Mouse (Mus musculus): ENCODE measurements around the gene Tubb2b. TPM values are rescaled to one million over a fixed set of nuclear protein-coding genes. Genes with fewer than 3 reads are reported as not detected.

Gene Tubb2b
- total and polyA plus RNA-seq, 2 experiments: 0.33 TPM; not detected in 1

DNA sequence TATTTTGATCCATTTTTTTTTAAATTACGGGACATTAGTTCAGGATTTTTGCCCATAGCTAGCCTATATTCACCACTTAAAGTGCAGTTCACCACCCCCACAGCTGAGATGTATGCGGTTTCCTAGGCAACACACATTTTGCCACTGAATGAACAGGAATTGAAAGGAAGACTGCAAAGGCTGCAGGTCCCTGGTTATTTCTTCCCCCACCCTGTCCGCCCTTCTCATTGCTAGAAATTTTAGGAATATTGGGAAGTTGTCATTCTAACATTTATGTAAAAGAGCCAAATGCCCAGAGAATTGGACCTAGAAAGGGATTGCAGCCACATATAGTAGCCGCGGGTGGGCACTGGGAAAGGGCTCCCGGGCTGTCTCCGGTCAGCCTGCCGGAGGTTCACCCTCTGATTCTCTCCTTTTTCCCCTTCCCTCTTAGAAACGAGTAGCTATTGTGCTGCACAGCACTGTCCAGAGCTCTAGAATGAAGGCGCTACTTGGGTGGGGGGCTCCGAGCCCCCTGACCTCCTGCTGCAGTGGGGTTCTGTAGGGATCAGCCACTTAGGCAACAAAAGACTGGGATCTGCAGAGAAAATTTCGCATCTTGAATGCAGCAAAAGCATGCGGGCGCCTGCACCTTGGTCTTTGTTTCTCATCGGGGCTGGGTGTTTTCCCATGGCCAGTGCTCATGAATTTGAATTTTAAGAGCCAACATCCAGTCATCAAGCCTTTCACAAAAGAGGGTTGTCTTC, 3.2 kb upstream of the Tubb2b start:
- no peak overlapping the region for H3K4me3 ChIP-seq (ENCODE audit: insufficient read depth, low read depth, low read length)
- TF ChIP-seq POLR2A (IDR thresholded peaks at IDR 0.05; ENCODE audit: extremely low read depth, insufficient read depth, low read length) (no peak), CTCF (IDR thresholded peaks at IDR 0.05; ENCODE audit: low read depth, low read length) (no peak)
- no peaks in the 10 kb centered on the region for H3K36me3 ChIP-seq (ENCODE audit: control insufficient read depth, insufficient read depth, low read length)
- DNase-seq (ENCODE audit: extremely low read depth, low read depth, low spot score): no peak
- 29% methylated on average over 15 of the region's 15 CpGs for WGBS
- no peak overlapping the region for H3K9ac ChIP-seq (ENCODE audit: low read depth, low read length)
- peaks cover 15% of the 10 kb centered on the region; the same call in 1 of the 2 replicates for H3K27me3 ChIP-seq (ENCODE audit: control insufficient read depth, insufficient read depth, low read length)
- peaks cover 8% of the 10 kb centered on the region; the same call in 1 of the 2 replicates for H3K4me1 ChIP-seq (ENCODE audit: control insufficient read depth, insufficient read depth, low read length)
- H3K27ac ChIP-seq (replicated peaks; ENCODE audit: insufficient read depth, low read depth, low read length): no peak overlapping the region
- no peaks in the 10 kb centered on the region for H3K79me2 ChIP-seq (ENCODE audit: control insufficient read depth, insufficient read depth, low read length)

DNA sequence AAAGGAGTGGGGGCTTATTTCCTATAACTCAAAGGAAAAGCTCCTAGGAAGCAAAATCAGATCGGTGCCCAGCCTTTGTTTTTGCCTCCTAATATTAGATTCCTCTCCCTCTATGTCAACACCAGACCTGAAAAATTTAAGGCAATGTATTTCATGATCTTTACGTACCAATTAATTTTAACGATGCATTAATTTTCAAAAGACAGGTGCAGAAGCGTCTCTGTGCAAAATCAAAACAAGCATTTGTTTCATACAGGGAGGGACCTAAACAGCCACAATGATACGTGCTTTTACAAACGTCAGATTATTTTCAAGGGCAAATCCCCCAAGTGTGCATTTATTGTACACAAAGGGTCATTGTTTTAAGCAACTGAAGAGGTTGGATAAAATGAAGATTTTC, 2.6 kb upstream of the Tubb2b start:
- Histone ChIP-seq H3K9ac (ENCODE audit: low read depth, low read length) (no peak overlapping the region), H3K27ac (replicated peaks; ENCODE audit: insufficient read depth, low read depth, low read length) (no peak overlapping the region), H3K36me3 (ENCODE audit: control insufficient read depth, insufficient read depth, low read length) (no peaks in the 10 kb centered on the region), H3K79me2 (ENCODE audit: control insufficient read depth, insufficient read depth, low read length) (no peaks in the 10 kb centered on the region), H3K4me3 (ENCODE audit: insufficient read depth, low read depth, low read length) (no peak overlapping the region), H3K27me3 (ENCODE audit: control insufficient read depth, insufficient read depth, low read length) (peaks cover 15% of the 10 kb centered on the region; the same call in 1 of the 2 replicates), H3K4me1 (ENCODE audit: control insufficient read depth, insufficient read depth, low read length) (peaks cover 8% of the 10 kb centered on the region; the same call in 1 of the 2 replicates)
- TF ChIP-seq POLR2A (IDR thresholded peaks at IDR 0.05; ENCODE audit: extremely low read depth, insufficient read depth, low read length) (no peak), CTCF (IDR thresholded peaks at IDR 0.05; ENCODE audit: low read depth, low read length) (no peak)
- WGBS: 49% methylated on average over 6 of the region's 6 CpGs
- no peak for DNase-seq (ENCODE audit: extremely low read depth, low read depth, low spot score)

DNA sequence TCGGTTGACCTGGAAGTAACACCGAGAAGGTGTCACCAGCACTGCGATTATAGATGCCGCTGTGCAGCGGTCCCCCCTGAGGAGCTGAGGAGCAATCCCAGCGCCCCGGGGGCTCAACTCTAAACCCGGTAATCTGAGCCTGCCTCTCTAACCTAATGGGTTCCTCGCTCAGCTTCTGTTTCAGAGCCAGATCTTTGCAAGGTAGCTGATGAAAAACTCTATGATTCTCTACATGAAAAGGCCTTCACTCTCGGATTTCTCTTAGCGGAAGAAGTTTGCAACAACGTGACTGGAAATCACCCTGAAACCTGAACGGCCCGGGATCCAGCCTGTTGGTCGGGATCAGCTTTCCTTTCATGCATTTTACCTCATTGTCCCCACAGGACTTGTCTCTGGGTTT, 2.0 kb upstream of the Tubb2b start:
- no peak for TF ChIP-seq POLR2A (IDR thresholded peaks at IDR 0.05; ENCODE audit: extremely low read depth, insufficient read depth, low read length)
- TF ChIP-seq CTCF (IDR thresholded peaks at IDR 0.05; ENCODE audit: low read depth, low read length): no peak
- Histone ChIP-seq H3K27me3 (ENCODE audit: control insufficient read depth, insufficient read depth, low read length) (peaks cover 15% of the 10 kb centered on the region; the same call in 1 of the 2 replicates), H3K36me3 (ENCODE audit: control insufficient read depth, insufficient read depth, low read length) (no peaks in the 10 kb centered on the region), H3K4me1 (ENCODE audit: control insufficient read depth, insufficient read depth, low read length) (peaks cover 8% of the 10 kb centered on the region; the same call in 1 of the 2 replicates), H3K79me2 (ENCODE audit: control insufficient read depth, insufficient read depth, low read length) (no peaks in the 10 kb centered on the region), H3K27ac (replicated peaks; ENCODE audit: insufficient read depth, low read depth, low read length) (no peak overlapping the region), H3K9ac (ENCODE audit: low read depth, low read length) (no peak overlapping the region), H3K4me3 (ENCODE audit: insufficient read depth, low read depth, low read length) (no peak overlapping the region)
- WGBS: 10% methylated on average over 15 of the region's 15 CpGs
- DNase-seq (ENCODE audit: extremely low read depth, low read depth, low spot score): no peak

DNA sequence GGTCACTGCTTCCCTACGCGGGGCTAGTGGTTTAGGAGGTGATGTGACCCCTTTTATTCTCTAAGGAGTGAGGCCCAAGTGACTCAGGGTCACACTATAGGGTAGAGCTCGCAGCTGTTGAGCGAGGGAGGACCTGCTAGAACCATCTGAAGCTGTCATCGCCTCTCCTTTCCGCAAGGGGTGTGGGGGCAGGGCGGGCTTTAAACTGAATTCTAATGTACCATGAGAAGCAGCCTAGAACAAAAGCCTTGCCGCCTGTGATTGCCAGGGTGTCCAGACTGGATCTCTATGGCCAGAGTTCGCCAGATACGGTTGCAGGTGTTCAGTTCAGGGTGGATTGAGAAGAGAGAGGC, 1.4 kb upstream of the Tubb2b start:
- 8% methylated on average over 10 of the region's 10 CpGs for WGBS
- TF ChIP-seq POLR2A (IDR thresholded peaks at IDR 0.05; ENCODE audit: extremely low read depth, insufficient read depth, low read length) (no peak), CTCF (IDR thresholded peaks at IDR 0.05; ENCODE audit: low read depth, low read length) (no peak)
- Histone ChIP-seq H3K4me1 (ENCODE audit: control insufficient read depth, insufficient read depth, low read length) (peaks cover 8% of the 10 kb centered on the region; the same call in 1 of the 2 replicates), H3K79me2 (ENCODE audit: control insufficient read depth, insufficient read depth, low read length) (no peaks in the 10 kb centered on the region), H3K36me3 (ENCODE audit: control insufficient read depth, insufficient read depth, low read length) (no peaks in the 10 kb centered on the region), H3K9ac (ENCODE audit: low read depth, low read length) (no peak overlapping the region), H3K27ac (replicated peaks; ENCODE audit: insufficient read depth, low read depth, low read length) (no peak overlapping the region), H3K27me3 (ENCODE audit: control insufficient read depth, insufficient read depth, low read length) (peaks cover 15% of the 10 kb centered on the region; the same call in 1 of the 2 replicates), H3K4me3 (ENCODE audit: insufficient read depth, low read depth, low read length) (no peak overlapping the region)
- no peak for DNase-seq (ENCODE audit: extremely low read depth, low read depth, low spot score)

DNA sequence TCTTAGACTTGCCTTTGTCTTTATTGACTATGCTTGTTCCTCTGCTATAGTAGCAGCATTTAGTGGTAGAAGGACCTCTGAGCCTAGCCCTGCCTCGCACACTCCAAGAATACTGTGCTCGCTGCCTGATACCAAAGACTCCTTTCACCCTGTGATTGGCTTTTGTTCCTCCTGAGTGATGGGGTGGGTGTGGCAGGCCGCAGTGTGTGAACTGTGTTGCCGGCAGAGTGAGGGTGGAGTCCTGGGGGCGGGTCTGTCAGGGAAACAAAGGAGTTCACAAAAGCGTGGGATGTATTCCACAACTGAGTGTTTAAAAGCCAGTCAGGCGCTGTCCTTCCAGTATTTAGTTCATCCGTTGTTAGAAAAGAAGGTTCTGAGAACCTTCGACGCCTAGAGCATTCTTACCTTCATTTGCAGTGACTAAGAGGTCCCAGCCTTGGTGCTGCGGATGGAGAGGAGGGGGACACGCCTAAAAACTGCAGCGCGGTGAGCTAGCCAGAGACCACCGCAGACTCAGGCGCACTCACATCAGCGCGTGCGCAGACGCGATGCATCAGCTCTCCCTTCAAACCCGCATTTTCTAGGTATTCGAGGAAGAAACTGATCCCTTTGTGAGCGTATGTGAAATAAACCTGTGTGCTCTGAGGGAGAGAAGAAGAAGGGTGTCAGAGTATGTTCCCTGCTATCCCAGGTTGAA, 893 bp upstream of the Tubb2b start:
- Histone ChIP-seq H3K9ac (ENCODE audit: low read depth, low read length) (no peak overlapping the region), H3K36me3 (ENCODE audit: control insufficient read depth, insufficient read depth, low read length) (no peaks in the 10 kb centered on the region), H3K4me1 (ENCODE audit: control insufficient read depth, insufficient read depth, low read length) (peaks cover 8% of the 10 kb centered on the region; the same call in 1 of the 2 replicates), H3K4me3 (ENCODE audit: insufficient read depth, low read depth, low read length) (no peak overlapping the region), H3K27me3 (ENCODE audit: control insufficient read depth, insufficient read depth, low read length) (peaks cover 15% of the 10 kb centered on the region; the same call in 1 of the 2 replicates), H3K27ac (replicated peaks; ENCODE audit: insufficient read depth, low read depth, low read length) (no peak overlapping the region), H3K79me2 (ENCODE audit: control insufficient read depth, insufficient read depth, low read length) (no peaks in the 10 kb centered on the region)
- 6% methylated on average over 24 of the region's 24 CpGs for WGBS
- no peak for DNase-seq (ENCODE audit: extremely low read depth, low read depth, low spot score)
- TF ChIP-seq POLR2A (IDR thresholded peaks at IDR 0.05; ENCODE audit: extremely low read depth, insufficient read depth, low read length) (no peak), CTCF (IDR thresholded peaks at IDR 0.05; ENCODE audit: low read depth, low read length) (no peak)

Measured in liver, adult 2 months (tissue).